Mouse (Mus musculus): ENCODE measurements at regions not wholly inside any gene's neighbourhood (a gene's known extent, or its start where the extent isn't known, plus 50 kb on each side); places are given as distances from the start of the nearest gene placed in this dataset.

GRCm38 (mm10) chr13:47974756-47975515 lies 286.1 kb upstream of the Id4 start:
- peak; percentile 10 for DNase-seq

DNA sequence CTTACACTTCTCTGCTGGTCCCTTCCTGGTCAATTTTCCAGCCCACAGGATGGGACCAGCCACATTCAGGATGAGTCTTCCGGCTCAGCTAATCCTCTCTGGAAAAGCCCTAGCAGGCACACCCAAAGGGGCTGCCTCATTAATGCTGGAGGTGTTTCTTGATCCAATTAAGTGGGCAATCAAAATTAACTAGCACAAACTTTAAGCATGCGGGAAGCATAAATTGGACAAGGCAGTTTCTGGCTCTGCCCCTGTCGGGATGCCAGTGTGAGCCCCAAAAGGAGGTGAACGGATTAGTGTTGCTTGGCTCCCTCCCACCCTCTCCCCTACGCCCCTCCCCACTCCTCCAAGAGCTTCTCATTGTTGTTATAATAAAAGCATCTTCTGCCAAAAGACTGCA lies 262.5 kb upstream of the Id4 start:
- no peak for DNase-seq

GRCm38 (mm10) chr13:47999399-47999798 lies 261.6 kb upstream of the Id4 start:
- DNase-seq = no peak

DNA sequence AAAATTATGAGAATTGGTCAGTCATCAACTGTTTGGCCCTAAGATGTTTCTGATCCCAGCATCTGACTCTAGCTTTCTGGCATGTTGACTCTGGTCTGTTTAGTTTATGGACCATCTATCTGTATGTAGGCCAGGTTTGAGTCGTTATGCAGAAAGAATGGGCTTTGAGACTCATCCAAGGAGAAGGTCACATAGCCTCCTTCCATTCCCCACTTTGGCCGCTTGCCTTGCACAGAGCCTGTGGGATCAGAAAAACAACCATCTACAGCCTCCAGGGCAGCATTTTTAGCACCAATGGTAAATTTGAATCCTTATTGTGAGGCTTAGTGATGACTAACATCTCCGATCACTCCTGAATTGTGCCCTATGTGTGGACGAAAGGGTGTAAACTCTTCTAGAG lies 257.9 kb upstream of the Id4 start:
- DNase-seq = no peak

DNA sequence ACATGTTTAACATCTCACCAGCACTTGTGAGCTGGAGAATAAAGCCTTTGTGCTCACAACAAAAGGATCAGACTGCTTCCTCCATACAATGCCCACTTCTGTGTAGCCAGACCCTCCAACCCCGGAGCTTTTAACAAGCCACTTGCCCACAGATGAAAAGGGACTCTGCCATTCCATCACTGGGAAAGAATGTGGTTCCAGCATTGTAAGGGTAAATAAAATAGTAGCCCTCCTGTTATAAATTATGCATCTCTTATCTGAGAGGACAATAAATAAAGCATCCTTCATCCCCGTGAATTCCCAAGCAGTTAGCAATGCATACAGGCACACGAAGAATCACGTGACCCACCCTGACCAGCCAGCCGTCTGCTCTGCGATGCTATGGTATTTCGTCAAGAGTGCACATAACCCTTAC lies 247.7 kb upstream of the Id4 start:
- DNase-seq = no peak

- DNase-seq = no peak
These were observed 245.7 kb upstream of the Id4 start for GRCm38 (mm10) chr13:48015296-48015695.

- DNase-seq = no peak
These were observed 245.0 kb upstream of the Id4 start for GRCm38 (mm10) chr13:48016051-48016450.

GRCm38 (mm10) chr13:48016606-48017005 lies 244.4 kb upstream of the Id4 start:
- DNase-seq = no peak

GRCm38 (mm10) chr13:48017649-48018048 lies 243.4 kb upstream of the Id4 start:
- no peak for DNase-seq

GRCm38 (mm10) chr13:48018606-48019005 lies 242.4 kb upstream of the Id4 start:
- no peak for DNase-seq

DNA sequence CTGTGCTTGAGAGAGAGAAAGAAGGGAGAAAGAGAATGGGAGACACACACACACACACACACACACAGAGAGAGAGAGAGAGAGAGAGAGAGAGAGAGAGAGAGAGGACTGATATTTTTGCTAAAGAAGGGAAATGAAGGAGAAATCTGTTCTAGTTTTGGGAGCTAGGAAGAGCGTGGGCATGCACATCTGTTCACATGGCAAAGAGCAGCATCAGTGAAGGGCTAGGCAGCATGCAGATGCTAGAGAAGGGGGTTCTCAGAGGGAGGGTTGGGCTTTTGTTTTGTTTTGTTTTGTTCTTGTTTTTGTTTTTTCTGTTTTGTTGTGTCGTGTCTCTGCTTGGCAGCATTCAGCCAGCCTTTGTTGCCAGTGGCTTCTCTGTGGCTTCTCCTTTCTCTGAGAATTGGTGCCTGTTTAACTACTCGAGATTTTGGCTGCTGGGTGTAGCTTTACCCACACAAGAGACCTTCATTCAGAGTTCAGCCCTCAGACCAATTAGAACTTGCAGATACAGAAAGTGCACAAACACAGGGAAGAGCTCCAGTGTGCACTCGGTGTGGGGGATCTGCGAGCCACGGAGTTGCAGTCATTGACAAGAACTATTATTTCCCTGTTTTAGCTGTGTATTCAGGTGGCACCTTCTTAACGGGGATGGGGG lies 237.9 kb upstream of the Id4 start:
- DNase-seq = no peak

- peak; percentile 69 for DNase-seq
These were observed 233.1 kb upstream of the Id4 start for GRCm38 (mm10) chr13:48027775-48028489.

- no peak for DNase-seq
These were observed 229.5 kb upstream of the Id4 start for GRCm38 (mm10) chr13:48031491-48031890.

- DNase-seq = no peak
These were observed 218.9 kb upstream of the Id4 start for GRCm38 (mm10) chr13:48042172-48042571.

DNA sequence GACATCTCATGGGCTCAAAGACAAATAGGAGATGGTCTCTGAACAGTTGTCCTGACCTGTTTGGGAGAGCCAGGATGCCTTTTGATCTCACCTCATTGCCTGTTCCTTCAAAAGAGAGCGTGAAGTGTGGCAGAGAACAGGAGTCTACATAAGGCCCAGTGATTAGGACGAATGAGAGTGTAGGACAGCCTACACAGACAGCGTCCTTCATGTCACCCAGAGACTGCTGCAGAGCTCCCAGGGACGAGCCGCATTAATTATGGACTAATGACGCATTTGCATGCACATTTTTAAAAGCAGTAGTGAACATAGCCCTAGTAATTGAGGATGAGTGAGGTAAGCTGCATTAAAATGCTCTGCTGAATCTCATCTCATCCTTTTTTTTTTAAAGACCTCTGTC lies 218.5 kb upstream of the Id4 start:
- no peak for DNase-seq

DNA sequence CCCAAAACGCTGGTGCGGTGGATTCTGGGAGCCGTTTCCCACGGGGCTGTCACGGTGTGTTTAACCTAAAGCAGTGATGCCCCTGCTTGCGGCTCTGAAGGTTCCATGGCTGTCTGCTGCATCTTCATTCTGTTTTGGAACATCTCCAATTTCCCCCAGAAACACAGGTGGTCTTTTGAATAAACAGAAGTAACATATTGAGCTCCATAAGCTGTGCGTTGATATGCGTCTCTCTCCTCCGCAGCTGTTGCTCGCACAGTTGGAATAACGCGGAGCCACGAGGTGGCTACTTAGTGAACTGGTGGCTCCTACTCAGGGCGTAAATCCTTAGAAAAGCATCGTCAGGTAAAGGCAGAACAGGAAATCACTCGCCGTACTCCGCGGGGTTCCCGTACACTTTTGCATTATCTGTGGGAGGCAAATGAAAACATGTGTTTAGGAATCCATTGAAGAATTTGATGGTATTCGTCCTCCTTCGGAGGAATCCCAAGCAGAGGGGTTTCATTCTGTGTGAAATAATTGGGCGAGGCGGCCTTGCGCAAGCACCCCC lies 214.8 kb upstream of the Id4 start:
- no peak for DNase-seq

GRCm38 (mm10) chr13:48049796-48050195 lies 211.2 kb upstream of the Id4 start:
- DNase-seq = no peak

- peak; percentile 42 for DNase-seq
These were observed 186.4 kb upstream of the Id4 start for GRCm38 (mm10) chr13:48074630-48075029.

DNA sequence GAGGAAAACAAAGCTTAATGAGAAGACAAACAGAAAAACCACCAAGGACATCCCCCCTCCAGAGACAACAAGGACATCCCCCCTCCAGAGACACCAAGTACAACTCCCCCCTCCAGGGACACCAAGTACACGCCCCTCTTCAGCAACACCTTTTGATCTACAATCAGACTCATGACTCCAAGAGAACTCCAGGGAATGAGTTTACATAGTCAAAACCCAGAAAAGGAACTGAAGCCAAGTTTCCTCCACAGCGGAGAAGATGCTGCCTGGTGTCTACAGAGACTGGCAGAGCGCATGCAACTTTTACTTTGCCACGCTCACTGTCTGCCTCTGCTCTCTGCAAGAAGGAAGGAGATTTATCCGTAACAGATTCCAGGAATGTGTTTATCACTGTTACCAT lies 185.7 kb upstream of the Id4 start:
- DNase-seq = no peak

DNA sequence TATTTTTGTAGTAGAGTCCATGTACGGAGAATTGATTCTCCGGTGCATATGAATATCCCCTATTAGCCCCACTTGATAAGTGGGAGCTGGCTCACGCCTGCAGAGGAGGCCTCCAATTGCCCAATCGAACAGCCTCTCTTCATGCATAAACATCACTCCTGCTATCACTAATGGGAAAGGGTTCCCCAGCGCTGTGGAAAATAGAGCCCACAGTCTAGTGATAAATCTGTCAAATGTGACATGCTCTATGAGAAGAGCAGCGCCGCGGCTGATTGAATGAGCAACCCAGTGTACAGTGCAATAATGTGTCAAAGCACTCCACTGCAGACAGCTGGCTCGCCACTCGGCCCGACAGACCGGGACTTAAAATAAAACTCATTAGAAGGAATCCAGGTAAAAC lies 182.8 kb upstream of the Id4 start:
- DNase-seq = no peak

GRCm38 (mm10) chr13:48083294-48083693 lies 177.7 kb upstream of the Id4 start:
- DNase-seq = no peak

DNA sequence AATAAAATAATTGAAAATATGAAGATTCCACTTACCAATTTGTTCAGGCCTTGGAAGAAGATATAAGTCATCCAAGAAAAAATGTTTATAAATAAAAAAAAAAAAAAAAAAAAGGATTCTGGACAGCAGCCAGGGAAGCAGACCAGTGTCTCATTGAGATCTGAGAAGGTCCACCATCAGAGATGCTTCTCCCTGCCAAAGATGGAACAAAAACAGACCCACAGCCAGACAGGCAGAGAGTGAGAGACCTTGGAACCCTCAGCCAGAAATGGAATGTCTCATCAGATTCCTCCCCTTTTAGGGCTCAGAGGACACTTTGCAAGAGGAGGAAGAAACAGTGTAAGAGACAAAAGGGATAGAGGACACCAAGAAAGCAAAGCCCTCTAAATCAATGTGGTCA lies 177.2 kb upstream of the Id4 start:
- DNase-seq = no peak

Data from adrenal gland, postnatal 10 days (tissue).